In genomic region chr10:13577123-13577522, GRCm38 (mm10) we compare ENCODE assay signal across 27 mouse cellular contexts. TPM values are rescaled to one million over a fixed set of nuclear protein-coding genes. Genes with fewer than 3 reads are reported as not detected.
A peak's percentile ranks its signal among the peaks of the same experiment; 100 is the strongest.
DNase-seq lines count a peak whose midpoint lies in the region; ATAC-seq lines count a peak whose summit lies in the region.
"Had no signal": no experiment of that assay in that cellular context is flagged by ENCODE, and none has a peak within 500 bp of the region (broad histone marks: within the 10 kb centered on the region; RNA-seq: fewer than 3 reads in every experiment).

No protein-coding gene starts in this region.

- no peaks in the 10 kb centered on the region for H3K4me1 ChIP-seq in limb, embryonic 10.5 days
- H3K4me1 ChIP-seq: embryonic facial prominence, embryonic 12.5 days; forebrain, embryonic 10.5 days; forebrain, embryonic 13.5 days; heart, embryonic 12.5 days; heart, embryonic 15.5 days; hindbrain, embryonic 10.5 days; hindbrain, embryonic 13.5 days; intestine, embryonic 15.5 days had no signal

- peak; percentile 16 for DNase-seq in heart, adult 11 months
- DNase-seq in heart, adult 18-20 months: no peak
- DNase-seq in NIH3T3 (ENCODE audit: low read depth): peak; percentile 53
- peak; percentile 3 for DNase-seq in limb, embryonic 10.5 days (ENCODE audit: low spot score)
- no peak for DNase-seq in right cerebral cortex, postnatal 10 days (ENCODE audit: low spot score in 2 of 2)
- no peak for DNase-seq in kidney, postnatal 36 days
- DNase-seq: adrenal gland, postnatal 10 days; adrenal gland, postnatal 36 days; cerebellum, adult 18-20 months; cerebellum, adult 9-10 months; cerebellum, postnatal 14 days; gastrocnemius, postnatal 10 days; gastrocnemius, postnatal 36 days; heart, postnatal 10 days; heart, postnatal 36 days had no signal

- no peak for ATAC-seq in monocyte, adult 5-6 weeks (replicated peaks; ENCODE audit: insufficient number of reproducible peaks, low FRiP score, low TSS enrichment, poor library complexity, severe bottlenecking)
- ATAC-seq: activated CD4-positive, CD25-positive, alpha-beta regulatory T cell, adult 4 months; forebrain, embryonic 13.5 days; forebrain, embryonic 16.5 days; hindbrain, embryonic 16.5 days; intestine, embryonic 15.5 days had no signal

- 88% methylated on average over 7 of the region's 7 CpGs for WGBS in limb, embryonic 10.5 days

- no peaks in the 10 kb centered on the region for H3K9me3 ChIP-seq in limb, embryonic 10.5 days (replicated peaks)
- H3K9me3 ChIP-seq: embryonic facial prominence, embryonic 12.5 days; forebrain, embryonic 10.5 days; forebrain, embryonic 13.5 days; heart, embryonic 12.5 days; heart, embryonic 15.5 days; hindbrain, embryonic 10.5 days; hindbrain, embryonic 13.5 days; intestine, embryonic 15.5 days had no signal

- H3K36me3 ChIP-seq in limb, embryonic 10.5 days: no peaks in the 10 kb centered on the region
- H3K36me3 ChIP-seq: embryonic facial prominence, embryonic 12.5 days; forebrain, embryonic 10.5 days; heart, embryonic 12.5 days; heart, embryonic 15.5 days; hindbrain, embryonic 10.5 days; hindbrain, embryonic 13.5 days; intestine, embryonic 15.5 days had no signal

- no peak overlapping the region for H3K4me3 ChIP-seq in limb, embryonic 10.5 days
- H3K4me3 ChIP-seq: embryonic facial prominence, embryonic 12.5 days; forebrain, embryonic 10.5 days; forebrain, embryonic 13.5 days; heart, embryonic 12.5 days; heart, embryonic 15.5 days; hindbrain, embryonic 10.5 days; hindbrain, embryonic 13.5 days; intestine, embryonic 15.5 days had no signal

- no peaks in the 10 kb centered on the region for H3K27me3 ChIP-seq in limb, embryonic 10.5 days (ENCODE audit: low read depth, poor library complexity, severe bottlenecking)
- H3K27me3 ChIP-seq: embryonic facial prominence, embryonic 12.5 days; heart, embryonic 12.5 days; heart, embryonic 15.5 days; intestine, embryonic 15.5 days had no signal

- H3K27ac ChIP-seq in limb, embryonic 10.5 days: no peak overlapping the region
- H3K27ac ChIP-seq: embryonic facial prominence, embryonic 12.5 days; forebrain, embryonic 10.5 days; forebrain, embryonic 13.5 days; heart, embryonic 15.5 days; hindbrain, embryonic 10.5 days; hindbrain, embryonic 13.5 days; intestine, embryonic 15.5 days had no signal

RNA-seq across cellular contexts. Expression of gene Pex3, which starts 24.2 kb away (rescaled TPM):
- total RNA-seq in heart, adult 18-20 months (2021): 10 to 100 TPM; 20.6 to 21.5 TPM
- polyA plus RNA-seq in limb, embryonic 10.5 days (2016; fragmentation: Nextera tagmentation; extraction: Ambion mirVana): 16.5 and 18.7 TPM in 2 replicates
- 18.2 to 27.8 TPM (median 21.1 TPM) in 3 replicates for total RNA-seq in monocyte, adult 5-6 weeks (2017)

RNA-seq across cellular contexts. Expression of gene Adat2, which starts 24.4 kb away (rescaled TPM):
- 1 to 10 TPM; 2.7 to 3.2 TPM for total RNA-seq in heart, adult 18-20 months (2021)
- 5.3 and 6.6 TPM in 2 replicates for polyA plus RNA-seq in limb, embryonic 10.5 days (2016; fragmentation: Nextera tagmentation; extraction: Ambion mirVana)
- 1.6 to 2.9 TPM (median 1.7 TPM) in 3 replicates for total RNA-seq in monocyte, adult 5-6 weeks (2017)

Comparison
In these comparisons a context has a peak if more than half of its experiments do, and no peak if none do; other contexts are left out.
1. DNase-seq: peak in heart, adult 11 months (single experiment), NIH3T3 (single experiment) and limb, embryonic 10.5 days (single experiment); none in heart, adult 18-20 months (0 of 2), right cerebral cortex, postnatal 10 days (0 of 2) and kidney, postnatal 36 days (0 of 2).